In the genomic region with DNA sequence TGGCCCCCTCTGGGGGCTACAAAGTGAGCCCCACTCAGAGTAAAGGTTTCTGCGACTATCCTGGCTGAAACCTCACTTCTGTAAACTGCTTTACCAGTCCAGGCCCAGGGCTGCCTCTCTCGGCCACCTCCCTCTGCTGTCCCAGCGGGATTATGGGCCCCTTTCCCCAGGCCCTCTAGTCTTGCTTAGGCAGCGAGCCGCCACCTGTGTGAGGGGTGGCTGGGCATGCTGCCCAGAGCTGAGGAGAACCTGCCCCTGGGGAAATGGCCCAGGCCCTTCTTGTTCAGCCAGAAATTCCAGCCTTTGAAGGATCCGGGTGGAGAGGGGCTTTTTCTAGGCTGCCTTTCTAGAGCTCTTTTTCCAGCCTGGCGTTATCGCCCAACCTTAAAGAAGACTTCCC, we compare ENCODE assay signal across 8 mouse cellular contexts. TPM values are rescaled to one million over a fixed set of nuclear protein-coding genes. Genes with fewer than 3 reads are reported as not detected.
DNase-seq lines count a peak whose midpoint lies in the region; ATAC-seq lines count a peak whose summit lies in the region.

No protein-coding gene starts in this region.

- no peak for DNase-seq in hindbrain, embryonic 10.5 days (ENCODE audit: low spot score)
- DNase-seq in hindbrain, embryonic 11.5 days (ENCODE audit: low spot score), result no peak
- no peak for DNase-seq in embryonic facial prominence, embryonic 10.5 days (ENCODE audit: low spot score)
- peak; percentile 75 for DNase-seq in kidney, postnatal 14 days
- DNase-seq in layer of hippocampus, adult 9-10 months (ENCODE audit: low spot score), result no peak

- no peaks in the 10 kb centered on the region for H3K9me3 ChIP-seq in hindbrain, embryonic 10.5 days
- H3K9me3 ChIP-seq in hindbrain, embryonic 11.5 days (ENCODE audit: control insufficient read depth, low read length), result no peaks in the 10 kb centered on the region
- H3K9me3 ChIP-seq in embryonic facial prominence, embryonic 10.5 days, result no peaks in the 10 kb centered on the region
- H3K9me3 ChIP-seq in midbrain, embryonic 16.5 days (replicated peaks; ENCODE audit: control insufficient read depth, low read length, poor library complexity, severe bottlenecking), result no peaks in the 10 kb centered on the region
- no peaks in the 10 kb centered on the region for H3K9me3 ChIP-seq in neural tube, embryonic 15.5 days (replicated peaks)

- 54% methylated on average over 8 of the region's 8 CpGs for WGBS in hindbrain, embryonic 10.5 days
- WGBS in hindbrain, embryonic 11.5 days, result 60% methylated on average over 8 of the region's 8 CpGs
- WGBS in embryonic facial prominence, embryonic 10.5 days, result 53% methylated on average over 8 of the region's 8 CpGs
- WGBS in midbrain, embryonic 16.5 days, result 43% methylated on average over 8 of the region's 8 CpGs
- 53% methylated on average over 8 of the region's 8 CpGs for WGBS in neural tube, embryonic 15.5 days

- no peak overlapping the region for H3K9ac ChIP-seq in hindbrain, embryonic 11.5 days (ENCODE audit: low read depth, low read length)
- H3K9ac ChIP-seq in midbrain, embryonic 16.5 days (ENCODE audit: low read depth, low read length), result no peak overlapping the region
- no peak overlapping the region for H3K9ac ChIP-seq in neural tube, embryonic 15.5 days (replicated peaks)

- peaks cover 19% of the 10 kb centered on the region for H3K4me1 ChIP-seq in hindbrain, embryonic 10.5 days (replicated peaks)
- no peaks in the 10 kb centered on the region for H3K4me1 ChIP-seq in hindbrain, embryonic 11.5 days (replicated peaks; ENCODE audit: control insufficient read depth, insufficient read depth, low read length)
- H3K4me1 ChIP-seq in embryonic facial prominence, embryonic 10.5 days, result peaks cover 12% of the 10 kb centered on the region
- no peaks in the 10 kb centered on the region for H3K4me1 ChIP-seq in midbrain, embryonic 16.5 days (ENCODE audit: control insufficient read depth, insufficient read depth, low read length)
- no peaks in the 10 kb centered on the region; the same call in 1 of the 2 replicates for H3K4me1 ChIP-seq in neural tube, embryonic 15.5 days

- no peaks in the 10 kb centered on the region for H3K27me3 ChIP-seq in hindbrain, embryonic 10.5 days (ENCODE audit: insufficient read depth, poor library complexity, severe bottlenecking)
- H3K27me3 ChIP-seq in hindbrain, embryonic 11.5 days (ENCODE audit: control insufficient read depth, insufficient read depth, low read length), result no peaks in the 10 kb centered on the region
- H3K27me3 ChIP-seq in embryonic facial prominence, embryonic 10.5 days (replicated peaks; ENCODE audit: low read depth, poor library complexity, severe bottlenecking), result no peaks in the 10 kb centered on the region
- no peaks in the 10 kb centered on the region for H3K27me3 ChIP-seq in midbrain, embryonic 16.5 days (ENCODE audit: control insufficient read depth, insufficient read depth, low read depth, low read length)
- no peaks in the 10 kb centered on the region for H3K27me3 ChIP-seq in neural tube, embryonic 15.5 days (replicated peaks)

- H3K27ac ChIP-seq in hindbrain, embryonic 10.5 days, result 0 out of 2 replicates have a peak overlapping the region, but pooled peaks have one; percentile 24
- H3K27ac ChIP-seq in hindbrain, embryonic 11.5 days (ENCODE audit: low read depth, low read length), result no peak overlapping the region
- peak overlapping the region; percentile 7 for H3K27ac ChIP-seq in embryonic facial prominence, embryonic 10.5 days (replicated peaks)
- no peak overlapping the region for H3K27ac ChIP-seq in midbrain, embryonic 16.5 days (ENCODE audit: low read length)
- no peak overlapping the region for H3K27ac ChIP-seq in neural tube, embryonic 15.5 days (replicated peaks)

- H3K36me3 ChIP-seq in hindbrain, embryonic 10.5 days, result no peaks in the 10 kb centered on the region
- H3K36me3 ChIP-seq in hindbrain, embryonic 11.5 days (ENCODE audit: control insufficient read depth, insufficient read depth, low read length), result no peaks in the 10 kb centered on the region
- H3K36me3 ChIP-seq in embryonic facial prominence, embryonic 10.5 days (replicated peaks), result no peaks in the 10 kb centered on the region
- no peaks in the 10 kb centered on the region for H3K36me3 ChIP-seq in midbrain, embryonic 16.5 days (ENCODE audit: control insufficient read depth, insufficient read depth, low read length)
- H3K36me3 ChIP-seq in neural tube, embryonic 15.5 days, result no peaks in the 10 kb centered on the region

- no peak for ATAC-seq in hindbrain, embryonic 11.5 days (ENCODE audit: low FRiP score)
- peak; percentile 25; the same call in 1 of the 2 replicates for ATAC-seq in midbrain, embryonic 16.5 days
- ATAC-seq in monocyte, adult 5-6 weeks (replicated peaks; ENCODE audit: insufficient number of reproducible peaks, low FRiP score, low TSS enrichment, poor library complexity, severe bottlenecking), result no peak
- ATAC-seq in neural tube, embryonic 15.5 days (ENCODE audit: low FRiP score), result no peak

- no peak overlapping the region for H3K4me2 ChIP-seq in hindbrain, embryonic 11.5 days (replicated peaks; ENCODE audit: low read depth, low read length)
- no peak overlapping the region for H3K4me2 ChIP-seq in midbrain, embryonic 16.5 days (ENCODE audit: low read length)
- H3K4me2 ChIP-seq in neural tube, embryonic 15.5 days, result no peak overlapping the region

- no peak overlapping the region for H3K4me3 ChIP-seq in hindbrain, embryonic 10.5 days
- no peak overlapping the region for H3K4me3 ChIP-seq in hindbrain, embryonic 11.5 days (ENCODE audit: low read depth, low read length)
- no peak overlapping the region for H3K4me3 ChIP-seq in embryonic facial prominence, embryonic 10.5 days
- H3K4me3 ChIP-seq in midbrain, embryonic 16.5 days (ENCODE audit: low read depth, low read length), result no peak overlapping the region
- no peak overlapping the region for H3K4me3 ChIP-seq in neural tube, embryonic 15.5 days (replicated peaks)

RNA-seq across cellular contexts. Expression of a gene that starts 35.6 kb away (rescaled TPM):
- polyA plus RNA-seq in hindbrain, embryonic 10.5 days (2016; fragmentation: Nextera tagmentation; extraction: Ambion mirVana), result 22.3 and 31.1 TPM in 2 replicates
- polyA plus RNA-seq in hindbrain, embryonic 11.5 days (2014; fragmentation: Nextera tagmentation; extraction: Ambion mirVana), result 36.7 and 38.9 TPM in 2 replicates
- polyA plus RNA-seq in embryonic facial prominence, embryonic 10.5 days (2016; fragmentation: Nextera tagmentation; extraction: Ambion mirVana), result 18.4 and 22.1 TPM in 2 replicates
- polyA plus RNA-seq in midbrain, embryonic 16.5 days (2015; fragmentation: Nextera tagmentation; extraction: Ambion mirVana), result 28.1 and 28.6 TPM in 2 replicates
- 13.1 to 21.2 TPM (median 16.5 TPM) in 3 replicates for total RNA-seq in monocyte, adult 5-6 weeks (2017)
- 28.3 and 31.4 TPM in 2 replicates for polyA plus RNA-seq in neural tube, embryonic 15.5 days (2015; fragmentation: Nextera tagmentation; extraction: Ambion mirVana)

Comparison
In these comparisons a context has a peak if more than half of its experiments do, and no peak if none do; other contexts are left out.
1. H3K27ac ChIP-seq: peak in hindbrain, embryonic 10.5 days (single experiment) and embryonic facial prominence, embryonic 10.5 days (single experiment); none in hindbrain, embryonic 11.5 days (single experiment), midbrain, embryonic 16.5 days (single experiment) and neural tube, embryonic 15.5 days (single experiment).